Mouse (Mus musculus) limb, embryonic 10.5 days (tissue): Measurements from ENCODE around the gene Ofcc1. TPM values are rescaled to one million over a fixed set of nuclear protein-coding genes. Genes with fewer than 3 reads are reported as not detected.

ENCODE experiments used
- DNase-seq: peaks from one replicate; pipeline ENCODE4 v3.0.0-alpha.2; 2017; ENCODE audit warnings: low spot score
- H3K27ac ChIP-seq: fragments of 300-500 bp; sonication (generic); 2 replicates; pipeline ENCODE4 v1.5.1; 2016; ENCODE audit warnings: mild to moderate bottlenecking
- H3K27me3 ChIP-seq: fragments of 300-500 bp; sonication (generic); 2 replicates; pipeline ENCODE4 v1.6.1; 2016; ENCODE audit warnings: low read depth, mild to moderate bottlenecking; ENCODE audit not compliant: poor library complexity, severe bottlenecking
- H3K36me3 ChIP-seq: fragments of 300-500 bp; sonication (generic); 2 replicates; pipeline ENCODE4 v1.6.1; 2016; ENCODE audit warnings: mild to moderate bottlenecking, moderate library complexity
- H3K4me1 ChIP-seq: fragments of 300-500 bp; sonication (generic); 2 replicates; pipeline ENCODE4 v1.6.1; 2016
- H3K4me3 ChIP-seq: fragments of 300-500 bp; sonication (generic); 2 replicates; pipeline ENCODE4 v1.5.1; 2016; ENCODE audit warnings: mild to moderate bottlenecking, moderate library complexity
- H3K9me3 ChIP-seq: fragments of 300-500 bp; sonication (generic); replicated peaks from 2 replicates; pipeline ENCODE4 v1.6.1; 2016; ENCODE audit warnings: mild to moderate bottlenecking
- WGBS: fragments of 180-500 bp; shearing (Covaris S2); methylation state at CpG from one replicate; pipeline ENCODE4 v1.1.7; 2016; 5-methylcytosine and 5-hydroxymethylcytosine counted together
- polyA plus RNA-seq: library from polyadenylated mRNA; unstranded; fragments of >200 nt; fragmentation: Nextera tagmentation; extraction: Ambion mirVana; gene quantifications from 2 replicates; pipeline ENCODE4 v1.2.1, GENCODE M21; 2016

Ofcc1 gene
- polyA plus RNA-seq, 1 experiment from 2014 or later = 0.20 TPM

- H3K4me1 ChIP-seq = peaks cover 4% of the 10 kb centered on the region
- no peaks in the 10 kb centered on the region for H3K27me3 ChIP-seq
- H3K4me3 ChIP-seq = no peak overlapping the region
- H3K27ac ChIP-seq = no peak overlapping the region
- H3K36me3 ChIP-seq = no peaks in the 10 kb centered on the region
- H3K9me3 ChIP-seq = no peaks in the 10 kb centered on the region
- WGBS = 91% methylated on average over 2 of the region's 2 CpGs
- DNase-seq = no peak
These were observed 68.4 kb downstream of the Ofcc1 start for GRCm38 (mm10) chr13:40292891-40293290.

DNA sequence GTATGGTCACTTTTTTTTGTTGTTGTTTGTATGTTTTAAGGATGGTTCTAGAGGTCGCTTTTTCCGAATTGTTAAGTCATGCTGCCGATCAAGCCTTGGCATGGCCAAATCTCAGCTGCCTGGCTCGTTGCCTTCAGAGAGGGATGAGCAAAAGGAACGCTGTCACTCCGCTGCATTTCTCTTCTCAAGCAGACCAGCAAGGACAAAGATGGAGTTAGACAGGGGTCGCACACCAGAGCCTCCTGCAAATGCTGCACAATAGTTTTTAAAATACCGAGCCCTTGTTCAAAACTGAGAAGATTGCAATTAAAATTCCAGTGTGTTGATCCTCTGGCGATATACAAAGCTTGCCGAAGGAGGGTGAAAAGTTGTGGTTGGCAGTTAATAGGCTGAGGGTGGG, 70.4 kb downstream of the Ofcc1 start:
- Histone ChIP-seq H3K27ac (no peak overlapping the region), H3K4me1 (peaks cover 25% of the 10 kb centered on the region), H3K9me3 (no peaks in the 10 kb centered on the region), H3K36me3 (no peaks in the 10 kb centered on the region), H3K27me3 (0 out of 2 replicates have a peak, but pooled peaks cover 1% of the 10 kb centered on the region), H3K4me3 (no peak overlapping the region)
- DNase-seq = no peak
- whole genome bisulfite sequencing = 93% methylated on average over 10 of the region's 10 CpGs

GRCm38 (mm10) chr13:40288650-40289049, 72.6 kb downstream of the Ofcc1 start:
- no peak overlapping the region for H3K4me3 ChIP-seq
- 62% methylated on average over 4 of the region's 4 CpGs for WGBS
- peaks cover 32% of the 10 kb centered on the region for H3K4me1 ChIP-seq
- H3K9me3 ChIP-seq = no peaks in the 10 kb centered on the region
- H3K27me3 ChIP-seq = 0 out of 2 replicates have a peak, but pooled peaks cover 9% of the 10 kb centered on the region
- no peaks in the 10 kb centered on the region for H3K36me3 ChIP-seq
- H3K27ac ChIP-seq = no peak overlapping the region
- no peak for DNase-seq

DNA sequence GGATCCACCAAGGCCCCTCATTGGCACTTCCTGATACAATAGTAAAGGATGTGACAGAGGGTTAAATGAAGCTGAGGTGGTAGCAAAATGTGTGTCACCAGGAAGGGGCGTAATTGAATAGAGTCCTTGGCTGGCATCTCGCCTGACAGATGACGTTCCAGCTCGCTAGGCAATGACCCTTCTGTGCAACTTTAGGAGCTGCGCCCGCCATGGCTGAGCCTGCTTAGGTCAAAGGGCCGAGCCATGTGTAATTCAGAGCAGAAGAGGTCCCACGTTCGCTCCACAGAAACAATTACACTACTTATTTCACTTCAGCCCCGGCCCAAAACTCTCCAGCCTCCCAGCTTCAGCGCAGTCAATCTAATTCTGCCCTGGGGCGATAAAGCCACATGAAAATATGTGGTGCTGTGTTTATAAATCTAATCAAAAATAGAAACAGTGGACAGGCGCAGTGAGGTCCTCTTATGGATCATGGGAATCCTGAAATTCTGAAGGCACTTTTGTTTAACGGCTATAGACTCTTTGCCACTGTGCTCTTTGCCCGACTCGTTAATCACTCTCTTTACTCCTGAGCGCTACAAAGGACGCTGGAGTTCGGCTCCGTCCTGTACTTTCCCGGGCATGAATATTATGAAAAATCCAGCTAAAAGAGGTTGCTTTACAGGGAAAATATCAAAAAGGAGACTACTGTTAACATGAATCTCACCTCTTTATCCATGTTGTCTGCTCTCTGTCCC, 73.8 kb downstream of the Ofcc1 start:
- no peaks in the 10 kb centered on the region for H3K9me3 ChIP-seq
- H3K4me3 ChIP-seq = peak overlapping the region; percentile 31
- WGBS = 31% methylated on average over 21 of the region's 21 CpGs
- H3K27ac ChIP-seq = 0 out of 2 replicates have a peak overlapping the region, but pooled peaks have one; percentile 34
- H3K27me3 ChIP-seq = 0 out of 2 replicates have a peak, but pooled peaks cover 9% of the 10 kb centered on the region
- H3K36me3 ChIP-seq = no peaks in the 10 kb centered on the region
- peaks cover 32% of the 10 kb centered on the region for H3K4me1 ChIP-seq
- peak; percentile 57 for DNase-seq

DNA sequence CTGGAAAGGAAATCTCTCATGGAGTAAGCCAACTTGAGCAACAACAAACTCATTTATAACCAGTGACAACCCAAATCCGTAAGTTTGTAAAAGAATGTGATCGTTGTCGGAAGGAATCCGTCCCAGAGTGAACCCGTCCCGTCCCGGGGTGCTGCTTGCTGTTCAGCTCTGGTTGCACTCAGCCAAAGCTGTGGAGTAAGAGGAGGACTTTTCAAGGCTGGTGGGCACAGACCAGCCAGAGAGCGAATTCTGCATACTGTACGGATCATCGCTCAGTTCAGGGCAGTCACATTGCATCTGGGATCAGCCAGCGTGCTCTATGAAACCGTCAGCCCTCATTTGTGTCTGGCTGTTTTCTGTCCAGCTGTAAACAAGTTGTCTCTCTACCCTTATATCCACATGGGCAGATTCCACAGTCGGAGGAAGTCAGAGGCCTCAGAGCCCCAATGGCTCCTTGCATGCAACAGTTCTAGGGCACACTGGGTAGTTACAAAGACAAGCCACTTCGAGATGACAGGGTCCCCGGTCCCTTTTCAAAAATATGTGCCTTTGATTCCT, 75.9 kb downstream of the Ofcc1 start:
- DNase-seq = no peak
- H3K27ac ChIP-seq = no peak overlapping the region
- peaks cover 32% of the 10 kb centered on the region for H3K4me1 ChIP-seq
- H3K36me3 ChIP-seq = no peaks in the 10 kb centered on the region
- 77% methylated on average over 15 of the region's 15 CpGs for WGBS
- H3K27me3 ChIP-seq = 0 out of 2 replicates have a peak, but pooled peaks cover 9% of the 10 kb centered on the region
- H3K9me3 ChIP-seq = no peaks in the 10 kb centered on the region
- no peak overlapping the region for H3K4me3 ChIP-seq

DNA sequence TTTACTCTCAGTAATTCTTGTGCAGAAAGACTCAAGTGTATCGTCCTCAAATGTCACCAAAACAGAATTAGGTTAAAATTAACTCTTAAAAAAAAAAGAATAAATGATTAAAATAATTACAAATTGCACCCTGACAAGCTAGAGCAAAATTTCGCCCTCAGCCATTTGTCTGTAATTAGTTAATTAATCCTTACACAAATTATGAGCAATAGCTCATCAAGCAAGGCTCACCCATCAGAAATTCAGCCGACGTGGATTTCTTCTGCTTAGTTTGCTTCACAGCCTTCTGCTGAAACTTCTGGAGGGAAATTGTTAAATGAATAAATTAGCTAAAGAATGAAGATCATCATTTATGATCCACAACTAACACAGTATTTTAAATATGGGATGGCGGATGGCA, 80.6 kb downstream of the Ofcc1 start:
- Histone ChIP-seq H3K4me3 (no peak overlapping the region), H3K9me3 (0 out of 2 replicates have a peak, but pooled peaks cover 2% of the 10 kb centered on the region), H3K27ac (no peak overlapping the region), H3K4me1 (peaks cover 5% of the 10 kb centered on the region), H3K27me3 (0 out of 2 replicates have a peak, but pooled peaks cover 5% of the 10 kb centered on the region), H3K36me3 (no peaks in the 10 kb centered on the region)
- 77% methylated on average over 5 of the region's 5 CpGs for WGBS
- DNase-seq = no peak

GRCm38 (mm10) chr13:40267546-40267945, 93.7 kb downstream of the Ofcc1 start:
- Histone ChIP-seq H3K27ac (no peak overlapping the region), H3K27me3 (no peaks in the 10 kb centered on the region), H3K9me3 (no peaks in the 10 kb centered on the region), H3K36me3 (no peaks in the 10 kb centered on the region), H3K4me1 (peaks cover 13% of the 10 kb centered on the region), H3K4me3 (no peak overlapping the region)
- WGBS = 91% methylated on average over 9 of the region's 9 CpGs
- no peak for DNase-seq

DNA sequence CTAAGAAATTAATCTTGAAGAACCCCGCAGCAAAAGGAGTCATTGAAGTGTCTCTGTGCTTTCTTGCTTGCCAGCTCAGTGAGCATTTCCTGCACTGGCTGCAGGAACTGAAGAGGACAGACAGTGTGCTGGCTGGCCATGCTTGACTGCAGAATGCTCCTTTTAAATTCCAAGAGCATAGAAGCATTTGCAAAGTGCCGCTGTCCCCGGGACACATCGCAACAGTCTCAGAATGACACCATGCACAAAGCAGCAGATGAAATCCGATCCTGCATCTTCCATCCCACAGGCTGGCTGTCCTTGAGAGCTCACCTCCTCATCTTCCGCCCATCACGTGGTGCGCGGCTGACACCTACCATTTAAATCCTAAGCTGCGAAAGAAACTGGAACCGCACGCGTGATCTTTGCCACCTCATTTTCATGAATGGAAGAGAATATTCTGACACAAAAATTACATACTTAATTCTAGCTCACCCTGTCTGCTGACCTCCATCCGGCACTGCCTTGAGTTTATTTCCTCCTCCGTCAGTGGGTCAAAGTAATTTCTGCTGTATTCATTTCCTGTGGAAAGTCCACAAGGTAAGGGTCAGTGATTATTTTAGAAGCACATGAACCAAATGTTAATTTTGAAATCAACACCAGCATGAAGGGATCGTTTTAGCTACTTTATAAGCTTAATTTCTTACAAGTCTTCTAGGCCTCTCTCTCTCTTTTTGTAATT, 98.0 kb downstream of the Ofcc1 start:
- Histone ChIP-seq H3K27me3 (no peaks in the 10 kb centered on the region), H3K4me1 (peaks cover 13% of the 10 kb centered on the region), H3K9me3 (no peaks in the 10 kb centered on the region), H3K36me3 (no peaks in the 10 kb centered on the region), H3K27ac (no peak overlapping the region), H3K4me3 (no peak overlapping the region)
- 77% methylated on average over 16 of the region's 16 CpGs for WGBS
- DNase-seq = peak; percentile 30

- H3K4me3 ChIP-seq = no peak overlapping the region
- H3K9me3 ChIP-seq = no peaks in the 10 kb centered on the region
- no peak overlapping the region for H3K27ac ChIP-seq
- no peak for DNase-seq
- WGBS = 83% methylated on average over 5 of the region's 5 CpGs
- peaks cover 15% of the 10 kb centered on the region for H3K4me1 ChIP-seq
- no peaks in the 10 kb centered on the region for H3K27me3 ChIP-seq
- no peaks in the 10 kb centered on the region for H3K36me3 ChIP-seq
These were observed 102.5 kb downstream of the Ofcc1 start for GRCm38 (mm10) chr13:40258757-40259156.

DNA sequence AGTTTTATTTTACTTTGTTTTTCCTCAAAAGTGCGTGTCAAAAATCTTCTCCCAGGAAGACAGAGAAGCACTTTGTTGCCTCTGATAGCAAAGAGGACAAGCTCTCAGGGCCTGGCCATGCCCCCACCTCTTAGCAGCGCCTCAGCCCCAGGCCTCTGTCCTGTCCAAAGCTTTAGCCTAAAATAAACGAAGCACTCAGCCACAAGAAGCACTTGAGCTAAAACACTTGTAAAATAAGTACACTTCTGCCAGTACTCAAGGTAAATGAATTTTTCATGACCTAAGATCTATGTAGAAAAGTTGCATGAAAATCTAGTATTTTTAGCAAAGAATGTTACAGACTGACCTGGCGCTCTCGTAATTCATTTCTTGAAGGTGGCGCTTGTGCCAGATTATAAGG, 117.4 kb downstream of the Ofcc1 start:
- no peaks in the 10 kb centered on the region for H3K27me3 ChIP-seq
- no peak overlapping the region for H3K4me3 ChIP-seq
- DNase-seq = no peak
- 85% methylated on average over 6 of the region's 6 CpGs for WGBS
- no peaks in the 10 kb centered on the region for H3K36me3 ChIP-seq
- no peaks in the 10 kb centered on the region for H3K9me3 ChIP-seq
- no peak overlapping the region for H3K27ac ChIP-seq
- H3K4me1 ChIP-seq = no peaks in the 10 kb centered on the region

GRCm38 (mm10) chr13:40236356-40236755, 124.9 kb downstream of the Ofcc1 start:
- Histone ChIP-seq H3K4me1 (no peaks in the 10 kb centered on the region), H3K36me3 (no peaks in the 10 kb centered on the region), H3K27ac (no peak overlapping the region), H3K27me3 (no peaks in the 10 kb centered on the region), H3K4me3 (no peak overlapping the region), H3K9me3 (no peaks in the 10 kb centered on the region)
- DNase-seq = no peak
- 61% methylated on average over 3 of the region's 3 CpGs for WGBS

DNA sequence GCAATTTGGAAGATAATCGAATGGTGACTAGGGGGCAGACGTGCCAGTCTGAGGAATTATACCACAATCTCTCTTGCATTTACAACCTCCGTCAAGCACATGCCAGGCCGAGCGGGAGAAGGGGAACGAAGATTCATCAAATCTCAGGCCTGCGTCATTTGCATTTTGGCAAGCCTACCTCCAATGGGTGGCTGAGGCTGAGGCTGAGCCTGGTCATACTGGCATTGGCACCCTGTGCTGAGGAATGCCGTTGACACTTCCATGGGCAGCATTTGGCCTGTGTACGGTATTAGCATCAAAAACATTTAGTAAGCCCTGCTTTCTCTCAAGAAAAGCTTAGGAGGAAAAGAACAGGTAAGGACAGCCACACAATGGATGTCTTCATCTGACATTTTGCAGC, 152.9 kb downstream of the Ofcc1 start:
- 72% methylated on average over 9 of the region's 9 CpGs for WGBS
- Histone ChIP-seq H3K4me1 (no peaks in the 10 kb centered on the region), H3K36me3 (no peaks in the 10 kb centered on the region)

GRCm38 (mm10) chr13:40181786-40182185, 179.5 kb downstream of the Ofcc1 start:
- no peaks in the 10 kb centered on the region for H3K9me3 ChIP-seq
- DNase-seq = no peak
- no peak overlapping the region for H3K27ac ChIP-seq
- no peak overlapping the region for H3K4me3 ChIP-seq
- 30% methylated on average over 3 of the region's 3 CpGs for WGBS
- H3K4me1 ChIP-seq = peaks cover 9% of the 10 kb centered on the region
- H3K27me3 ChIP-seq = no peaks in the 10 kb centered on the region
- no peaks in the 10 kb centered on the region for H3K36me3 ChIP-seq

More for the DNA sequence above, 152.9 kb downstream of the Ofcc1 start:
- no peak for DNase-seq
- Histone ChIP-seq H3K27ac (no peak overlapping the region), H3K4me3 (no peak overlapping the region), H3K27me3 (no peaks in the 10 kb centered on the region), H3K9me3 (no peaks in the 10 kb centered on the region)
